Mouse (Mus musculus) CH12.LX (cell line): ENCODE results near the gene Fat3. TPM values are rescaled to one million over a fixed set of nuclear protein-coding genes. Genes with fewer than 3 reads are reported as not detected.

Source experiments
- DNase-seq: peaks from one replicate; pipeline ENCODE4 v3.0.0-alpha.2; 2013; ENCODE audit errors: extremely low read depth
- H3K27ac ChIP-seq: 2 replicates; pipeline ENCODE4 v1.5.1; 2012; ENCODE audit warnings: low read depth, mild to moderate bottlenecking, control low read depth, moderate library complexity; ENCODE audit not compliant: insufficient read depth
- H3K27me3 ChIP-seq: replicated peaks from 2 replicates; pipeline ENCODE3; 2012; ENCODE audit warnings: inconsistent platforms
- H3K36me3 ChIP-seq, 2 experiments: replicated peaks in 1 of 2; 2 replicates each; pipeline versions ENCODE3 to v1.6.1; 2012; ENCODE audit warnings: inconsistent platforms in 1 of 2, low read length in 1 of 2, mild to moderate bottlenecking in 1 of 2, mixed read lengths in 1 of 2, moderate library complexity in 1 of 2; ENCODE audit not compliant: control insufficient read depth in 1 of 2, insufficient read depth in 1 of 2
- H3K4me1 ChIP-seq, 2 experiments: 2 replicates each; pipeline ENCODE4 v1.6.1; 2012; ENCODE audit warnings: inconsistent platforms in 1 of 2, moderate library complexity in 1 of 2; ENCODE audit not compliant: insufficient read depth in 2 of 2, control insufficient read depth in 1 of 2
- H3K4me2 ChIP-seq: 2 replicates; pipeline ENCODE4 v1.6.1; 2012; ENCODE audit warnings: low read depth, mild to moderate bottlenecking, control low read depth; ENCODE audit not compliant: poor library complexity, insufficient read depth, severe bottlenecking
- H3K4me3 ChIP-seq, 3 experiments: fragments of 150-350 bp in 1 of 3; sonication (generic) in 1 of 3; replicated peaks in 1 of 3; 2 replicates each; pipeline versions ENCODE3 to v1.5.1; 2011 to 2012; ENCODE audit warnings: low read depth in 2 of 3, low read length in 2 of 3, mild to moderate bottlenecking in 2 of 3, moderate library complexity in 2 of 3, control low read depth in 1 of 3, improper control_type of control experiment in 1 of 3, inconsistent platforms in 1 of 3, mixed read lengths in 1 of 3; ENCODE audit not compliant: poor library complexity in 1 of 3
- H3K79me2 ChIP-seq: replicated peaks from 2 replicates; pipeline ENCODE4 v1.6.1; 2012; ENCODE audit warnings: mild to moderate bottlenecking, moderate library complexity; ENCODE audit not compliant: control insufficient read depth, poor library complexity, insufficient read depth, severe bottlenecking; ENCODE audit errors: extremely low read depth
- H3K9ac ChIP-seq: 2 replicates; pipeline ENCODE4 v1.6.1; 2012; ENCODE audit warnings: low read depth, mild to moderate bottlenecking, control low read depth, moderate library complexity; ENCODE audit not compliant: insufficient read depth
- H3K9me3 ChIP-seq: replicated peaks from 2 replicates; pipeline ENCODE3; 2012; ENCODE audit warnings: low read length, inconsistent platforms, mixed read lengths
- BHLHE40 ChIP-seq: IDR thresholded peaks from 2 replicates; pipeline ENCODE4 v1.6.1; 2011; ENCODE audit warnings: mild to moderate bottlenecking, low read depth, low read length, improper control_type of control experiment
- CHD1 ChIP-seq: IDR thresholded peaks from 2 replicates; pipeline ENCODE4 v1.6.1; 2012; ENCODE audit warnings: low read depth, low read length, improper control_type of control experiment, inconsistent platforms
- ELF1 ChIP-seq: IDR thresholded peaks from 2 replicates; pipeline ENCODE4 v1.6.1; 2014; ENCODE audit warnings: low read depth, mild to moderate bottlenecking, inconsistent platforms, low read length, improper control_type of control experiment
- EP300 ChIP-seq: IDR thresholded peaks from 2 replicates; pipeline ENCODE4 v1.6.1; 2011; ENCODE audit warnings: low read length, improper control_type of control experiment
- ETS1 ChIP-seq: conservative IDR thresholded peaks from 2 replicates; pipeline ENCODE4 v1.6.1; 2012; ENCODE audit warnings: low read depth, mild to moderate bottlenecking, inconsistent platforms, low read length, improper control_type of control experiment, moderate library complexity
- IRF4 ChIP-seq: IDR thresholded peaks from 2 replicates; pipeline ENCODE4 v1.6.1; 2014; ENCODE audit warnings: low read depth, mild to moderate bottlenecking, inconsistent platforms, low read length, improper control_type of control experiment
- JUN ChIP-seq: IDR thresholded peaks from 2 replicates; pipeline ENCODE4 v1.6.1; 2011; ENCODE audit warnings: low read depth, mild to moderate bottlenecking, low read length, improper control_type of control experiment, moderate library complexity; ENCODE audit not compliant: insufficient read depth
- JUND ChIP-seq: conservative IDR thresholded peaks from 2 replicates; pipeline ENCODE4 v1.6.1; 2011; ENCODE audit warnings: low read depth, low read length, improper control_type of control experiment
- KAT2A ChIP-seq: IDR thresholded peaks from 2 replicates; pipeline ENCODE4 v1.6.1; 2012; ENCODE audit warnings: low read length, improper control_type of control experiment, inconsistent platforms; ENCODE audit not compliant: insufficient replicate concordance
- MAFK ChIP-seq: IDR thresholded peaks from 2 replicates; pipeline ENCODE4 v1.6.1; 2011; ENCODE audit warnings: low read length, improper control_type of control experiment; ENCODE audit not compliant: insufficient replicate concordance
- MAZ ChIP-seq: IDR thresholded peaks from 2 replicates; pipeline ENCODE4 v1.6.1; 2012; ENCODE audit warnings: low read depth, mild to moderate bottlenecking, inconsistent platforms, low read length, improper control_type of control experiment, moderate library complexity
- MEF2A ChIP-seq: IDR thresholded peaks from 2 replicates; pipeline ENCODE4 v1.6.1; 2014; ENCODE audit warnings: low read depth, mild to moderate bottlenecking, inconsistent platforms, low read length, improper control_type of control experiment, borderline replicate concordance
- MYC ChIP-seq: IDR thresholded peaks from 2 replicates; pipeline ENCODE4 v1.6.1; 2011; ENCODE audit warnings: low read depth, mild to moderate bottlenecking, improper control_type of control experiment, low read length
- NELFE ChIP-seq: IDR thresholded peaks from 2 replicates; pipeline ENCODE4 v1.6.1; 2011; ENCODE audit warnings: low read depth, low read length, improper control_type of control experiment
- RAD21 ChIP-seq: IDR thresholded peaks from 2 replicates; pipeline ENCODE4 v1.6.1; 2011; ENCODE audit warnings: low read depth, mild to moderate bottlenecking, low read length, improper control_type of control experiment, moderate library complexity
- RCOR1 ChIP-seq: conservative IDR thresholded peaks from 2 replicates; pipeline ENCODE4 v1.6.1; 2012; ENCODE audit warnings: low read depth, mild to moderate bottlenecking, inconsistent platforms, low read length, improper control_type of control experiment
- SIN3A ChIP-seq: IDR thresholded peaks from 2 replicates; pipeline ENCODE4 v1.6.1; 2012; ENCODE audit warnings: low read length, improper control_type of control experiment, inconsistent platforms
- USF1 ChIP-seq: IDR thresholded peaks from 2 replicates; pipeline ENCODE4 v1.6.1; 2014; ENCODE audit warnings: low read depth, mild to moderate bottlenecking, inconsistent platforms, low read length, improper control_type of control experiment
- USF2 ChIP-seq: conservative IDR thresholded peaks from 2 replicates; pipeline ENCODE4 v1.6.1; 2011; ENCODE audit warnings: low read depth, low read length, improper control_type of control experiment
- ZC3H11A ChIP-seq: IDR thresholded peaks from 2 replicates; pipeline ENCODE4 v1.6.1; 2012; ENCODE audit warnings: low read depth, mild to moderate bottlenecking, inconsistent platforms, low read length, improper control_type of control experiment
- ZKSCAN1 ChIP-seq: IDR thresholded peaks from 2 replicates; pipeline ENCODE4 v1.6.1; 2012; ENCODE audit warnings: low read depth, inconsistent platforms, low read length, improper control_type of control experiment, borderline replicate concordance
- ZMIZ1 ChIP-seq: IDR thresholded peaks from 2 replicates; pipeline ENCODE4 v1.6.1; 2012; ENCODE audit warnings: low read depth, mild to moderate bottlenecking, inconsistent platforms, low read length, improper control_type of control experiment
- ZNF384 ChIP-seq: IDR thresholded peaks from 2 replicates; pipeline ENCODE4 v1.6.1; 2012; ENCODE audit warnings: low read depth, low read length, improper control_type of control experiment, inconsistent platforms
- dilution Hi-C: fragments of 300-500 bp; cut with MboI; formaldehyde crosslinking; loops from 2 replicates; pipeline ENCODE4 v1.14.3; 2020; ENCODE audit warnings: low sequenced_read_pairs; ENCODE audit not compliant: extremely low pct_unique_long_range_greater_than_20kb, extremely low pct_ligation_motif_present
- in situ Hi-C: fragments of 300-500 bp; cut with MboI; formaldehyde crosslinking; loops from 3 replicates; pipeline ENCODE4 v1.14.3; 2019; ENCODE audit warnings: low sequenced_read_pairs, low pct_ligation_motif_present, low pct_unique_long_range_greater_than_20kb, mixed read lengths
- polyA plus RNA-seq: library from polyadenylated mRNA; unstranded; fragments of >175 nt; gene quantifications from 2 replicates; pipeline ENCODE4 v1.2.1, GENCODE M21; 2012; ENCODE audit warnings: low read depth; ENCODE audit not compliant: insufficient read length
- total RNA-seq, 2 experiments: library from RNA; depleted of rRNA; stranded (reverse); fragments of 300-350 nt in 1 of 2; fragments of >200 nt in 1 of 2; gene quantifications; 2 replicates each; pipeline ENCODE4 v1.2.3; 2012 to 2014

The Fat3 gene
- total and polyA plus RNA-seq, 3 experiments: 0.03 to 0.07 TPM; not detected in 1

DNA sequence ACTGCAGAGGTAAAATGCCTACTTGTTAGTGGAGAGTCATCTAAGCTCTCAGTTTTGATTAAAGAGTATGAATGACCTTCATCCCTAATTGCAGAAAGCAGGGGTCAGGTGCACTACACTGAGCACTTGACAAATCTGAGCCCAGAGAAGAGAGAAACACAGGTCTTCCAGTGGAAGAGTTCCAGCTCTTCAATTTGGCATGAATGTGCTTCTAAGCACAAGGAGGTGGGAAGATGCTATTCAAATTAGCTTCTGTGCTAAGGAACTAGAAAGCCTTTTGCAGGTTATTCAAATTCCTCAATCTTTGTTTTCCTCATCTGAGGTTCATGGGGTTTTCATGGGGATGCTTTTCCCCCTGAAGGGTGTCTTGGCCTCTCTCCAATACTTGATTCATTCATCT, 194.9 kb downstream of the Fat3 start:
- Histone ChIP-seq H3K27me3 (no peaks in the 10 kb centered on the region), H3K36me3 (no peaks in the 10 kb centered on the region), H3K9me3 (no peaks in the 10 kb centered on the region), H3K9ac (no peak overlapping the region), H3K4me3 (no peak overlapping the region), H3K4me1 (peaks cover 0 to 29% of the 10 kb centered on the region in 2 experiments; a peak in 2 of 4 replicates), H3K79me2 (no peaks in the 10 kb centered on the region), H3K27ac (no peak overlapping the region)
- no peak for DNase-seq
- dilution Hi-C loops: no loop called here
- in situ Hi-C loops: no loop called here
- no peak for TF ChIP-seq USF1
- TF ChIP-seq SIN3A: no peak
- no peak for TF ChIP-seq JUND
- no peak for TF ChIP-seq USF2
- no peak for TF ChIP-seq ZC3H11A
- no peak for TF ChIP-seq ZNF384
- no peak for TF ChIP-seq MYC
- TF ChIP-seq RCOR1: no peak
- no peak for TF ChIP-seq MAZ
- no peak for TF ChIP-seq CHD1
- TF ChIP-seq ZKSCAN1: no peak
- no peak for TF ChIP-seq EP300
- TF ChIP-seq NELFE: no peak
- no peak for TF ChIP-seq RAD21
- no peak for TF ChIP-seq BHLHE40
- TF ChIP-seq IRF4: no peak
- TF ChIP-seq, all 38 proteins: peak for 0
- H3K4me2 ChIP-seq: no peak overlapping the region

DNA sequence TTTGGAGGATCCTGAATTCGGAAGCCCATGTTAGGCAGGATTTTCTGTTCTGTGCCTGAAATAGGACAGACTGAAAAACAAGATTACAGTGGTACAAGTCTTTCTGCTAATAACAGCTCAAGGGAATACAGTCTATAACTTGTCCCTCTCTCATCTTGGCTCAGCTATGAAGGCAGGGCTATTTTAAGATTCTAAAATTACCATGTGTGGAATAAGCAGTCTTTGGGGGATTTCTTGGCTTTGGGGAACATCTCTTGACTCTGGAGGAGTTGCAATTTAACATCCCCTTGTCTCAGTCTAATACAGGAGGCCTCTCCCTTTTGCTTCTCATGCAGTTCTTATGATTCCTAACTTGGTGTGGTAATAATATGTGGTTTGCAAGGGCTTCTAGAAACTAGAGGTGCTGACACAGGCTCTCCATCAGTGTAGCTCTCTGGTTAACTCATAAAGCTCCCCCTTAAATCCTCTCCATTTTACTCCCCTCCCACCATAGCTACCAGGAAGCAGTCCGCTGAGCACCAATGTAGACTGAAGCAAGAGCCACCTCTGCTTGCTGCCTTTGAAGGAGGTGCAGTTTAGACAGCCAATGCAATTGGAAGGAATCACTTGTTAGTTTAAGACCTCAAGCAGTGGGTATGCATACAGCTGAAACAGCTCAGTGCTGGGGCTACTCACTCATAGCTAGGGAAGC, 195.5 kb downstream of the Fat3 start:
- DNase-seq: no peak
- no peak overlapping the region for H3K9ac ChIP-seq
- no peak for TF ChIP-seq ZC3H11A
- no peak for TF ChIP-seq RCOR1
- no peak for TF ChIP-seq MAFK
- TF ChIP-seq JUN: no peak
- no peak for TF ChIP-seq NELFE
- no peak for TF ChIP-seq KAT2A
- TF ChIP-seq ETS1: no peak
- TF ChIP-seq ZMIZ1: no peak
- no peak for TF ChIP-seq ELF1
- no peak for TF ChIP-seq RAD21
- TF ChIP-seq CHD1: no peak
- no peak for TF ChIP-seq MEF2A
- peaks cover 0 to 22% of the 10 kb centered on the region in 2 experiments; a peak in 2 of 4 replicates for H3K4me1 ChIP-seq
- dilution Hi-C loops: no loop called here
- in situ Hi-C loops: no loop called here
- no peaks in the 10 kb centered on the region for H3K36me3 ChIP-seq
- no peak overlapping the region for H3K4me2 ChIP-seq
- no peaks in the 10 kb centered on the region for H3K79me2 ChIP-seq
- no peaks in the 10 kb centered on the region for H3K27me3 ChIP-seq
- no peaks in the 10 kb centered on the region for H3K9me3 ChIP-seq
- no peak overlapping the region for H3K4me3 ChIP-seq
- H3K27ac ChIP-seq: no peak overlapping the region
